Mouse (Mus musculus) spleen, adult 2 months (tissue): ENCODE results near the gene Hnrnpl. TPM values are rescaled to one million over a fixed set of nuclear protein-coding genes. Genes with fewer than 3 reads are reported as not detected.

Experiments
- DNase-seq, 2 experiments: peaks; one replicate each; pipeline versions ENCODE4 v3.0.0 to v3.0.0-alpha.2; 2012 to 2021; ENCODE audit warnings: low spot score in 2 of 2, low read depth in 1 of 2
- H3K27ac ChIP-seq: fragments of 200-500 bp; 2 replicates; pipeline ENCODE4 v1.5.1; 2012; ENCODE audit warnings: low read length, inconsistent platforms; ENCODE audit not compliant: insufficient read depth
- H3K27me3 ChIP-seq: fragments of 200-500 bp; 2 replicates; pipeline ENCODE4 v1.6.1; 2012; ENCODE audit warnings: mild to moderate bottlenecking, moderate library complexity, low read length, inconsistent platforms; ENCODE audit not compliant: control insufficient read depth, insufficient read depth
- H3K36me3 ChIP-seq: fragments of 200-500 bp; 2 replicates; pipeline ENCODE4 v1.6.1; 2012; ENCODE audit warnings: mild to moderate bottlenecking, low read length, inconsistent platforms; ENCODE audit not compliant: control insufficient read depth, insufficient read depth
- H3K4me1 ChIP-seq: fragments of 200-500 bp; 2 replicates; pipeline ENCODE4 v1.6.1; 2011; ENCODE audit warnings: inconsistent platforms; ENCODE audit not compliant: control insufficient read depth, insufficient read depth, insufficient read length
- H3K4me3 ChIP-seq: fragments of 200-500 bp; 2 replicates; pipeline ENCODE4 v1.5.1; 2011; ENCODE audit warnings: mild to moderate bottlenecking, inconsistent platforms; ENCODE audit not compliant: insufficient read depth, insufficient read length; ENCODE audit errors: extremely low read depth
- CTCF ChIP-seq: fragments of 200-500 bp; IDR thresholded peaks from 2 replicates; pipeline ENCODE4 v1.5.1; 2011; ENCODE audit warnings: mild to moderate bottlenecking, inconsistent platforms; ENCODE audit not compliant: insufficient read depth, insufficient read length, insufficient replicate concordance; ENCODE audit errors: extremely low read depth
- POLR2A ChIP-seq: fragments of 200-500 bp; IDR thresholded peaks from 2 replicates; pipeline ENCODE4 v1.6.1; 2011; ENCODE audit warnings: low read depth, low read length, inconsistent platforms
- WGBS: fragments of 180-500 bp; shearing (Covaris S2); methylation state at CpG from one replicate; pipeline ENCODE4 v1.1.7; 2018; 5-methylcytosine and 5-hydroxymethylcytosine counted together
- polyA plus RNA-seq: library from polyadenylated mRNA; depleted of rRNA; stranded (reverse); fragments of >200 nt; gene quantifications from 2 replicates; pipeline ENCODE4 v1.2.3, GENCODE M21; 2012

Gene Hnrnpl
- polyA plus RNA-seq, 1 experiment: 209 TPM

DNA sequence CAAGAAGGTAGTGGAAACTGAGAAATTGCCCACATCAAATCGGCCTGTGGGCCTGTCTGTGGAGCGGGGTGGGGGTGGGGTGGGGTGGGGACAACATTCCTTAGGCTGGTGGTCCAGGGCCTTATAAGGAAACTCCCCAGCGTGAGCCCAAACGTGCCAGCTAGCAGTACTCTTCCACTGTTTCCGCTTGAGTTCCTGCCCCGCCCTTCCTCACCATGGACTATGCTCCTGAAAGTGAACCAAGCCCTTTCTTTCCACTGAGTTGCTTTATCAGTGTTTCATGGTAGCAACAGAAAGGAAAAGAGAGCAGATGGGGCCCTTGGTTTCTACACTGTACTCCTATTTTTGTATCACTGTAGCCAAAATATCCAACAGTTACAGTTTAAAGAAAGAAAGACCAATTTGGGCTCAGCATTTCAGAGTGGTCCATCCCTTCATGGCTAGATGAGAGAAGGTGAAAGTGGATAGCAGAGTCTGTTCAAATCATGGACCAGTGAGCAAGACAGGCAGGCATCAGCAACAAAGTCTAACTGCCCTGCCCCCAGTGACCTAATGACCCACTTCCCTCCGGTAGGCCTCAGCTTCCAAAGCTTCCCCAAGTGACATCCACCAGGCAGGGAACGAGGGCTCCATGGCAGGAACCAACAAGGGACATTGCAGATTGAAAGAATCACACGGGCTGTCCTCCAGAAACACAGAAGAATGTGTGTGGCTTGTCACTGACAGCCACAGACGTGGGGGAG, 5.3 kb upstream of the Hnrnpl start:
- Histone ChIP-seq H3K27ac (peak overlapping the region; percentile 55), H3K36me3 (peaks cover 5% of the 10 kb centered on the region), H3K4me3 (no peak overlapping the region), H3K4me1 (peaks cover 12% of the 10 kb centered on the region; the same call in 1 of the 2 replicates), H3K27me3 (no peaks in the 10 kb centered on the region)
- 28% methylated on average over 10 of the region's 10 CpGs for WGBS
- TF ChIP-seq POLR2A (no peak), CTCF (no peak)
- peak in 1 of 2 experiments; percentile 42 for DNase-seq

DNA sequence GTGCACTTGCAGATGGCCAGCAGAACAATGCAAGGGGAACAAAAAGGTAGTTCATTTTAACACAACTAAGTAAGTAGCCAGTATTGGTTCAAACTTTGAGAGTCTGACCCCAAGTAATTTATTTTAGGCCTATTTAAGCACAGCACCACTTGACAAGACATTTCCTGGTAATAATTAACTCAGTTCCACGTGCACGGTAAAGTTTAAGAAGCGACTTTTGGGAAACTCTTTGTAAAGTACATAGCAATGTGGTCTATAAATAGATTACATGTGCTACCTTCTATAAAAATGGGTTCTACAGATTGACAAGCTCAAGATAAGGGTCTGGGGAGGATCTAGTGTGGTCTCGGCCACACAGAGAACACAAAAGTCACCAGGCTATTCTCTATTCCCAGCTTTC, 4.6 kb upstream of the Hnrnpl start:
- Histone ChIP-seq H3K4me1 (peaks cover 16% of the 10 kb centered on the region; the same call in 1 of the 2 replicates), H3K4me3 (no peak overlapping the region), H3K27ac (no peak overlapping the region), H3K36me3 (peaks cover 2% of the 10 kb centered on the region; the same call in 1 of the 2 replicates), H3K27me3 (no peaks in the 10 kb centered on the region)
- 65% methylated on average over 4 of the region's 4 CpGs for WGBS
- no peak for DNase-seq
- no peak for TF ChIP-seq CTCF
- TF ChIP-seq POLR2A: no peak

DNA sequence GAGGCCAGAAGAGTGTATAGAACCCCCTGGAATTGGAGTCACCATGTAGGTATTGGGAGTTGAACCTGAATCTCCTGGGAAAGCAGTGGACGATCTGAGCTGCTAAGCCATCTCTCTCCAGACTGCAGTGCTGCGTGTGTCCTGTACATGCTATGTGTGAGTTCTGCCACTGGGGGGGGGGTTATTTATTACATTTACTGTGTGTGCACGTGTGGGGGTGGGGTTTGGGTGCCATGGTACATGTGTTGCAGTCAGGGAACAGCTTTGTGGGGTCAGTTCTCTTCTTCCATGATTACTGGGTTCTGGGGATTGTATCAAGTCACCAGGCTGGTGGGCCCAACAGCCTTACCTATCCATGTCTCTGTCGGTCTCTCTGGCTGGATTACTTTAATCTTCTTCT, 1.5 kb upstream of the Hnrnpl start:
- no peak overlapping the region for H3K4me3 ChIP-seq
- H3K4me1 ChIP-seq: peaks cover 16% of the 10 kb centered on the region; the same call in 1 of the 2 replicates
- peak in 1 of 2 experiments; percentile 45 for DNase-seq
- H3K27me3 ChIP-seq: no peaks in the 10 kb centered on the region
- 54% methylated on average over 4 of the region's 4 CpGs for WGBS
- H3K36me3 ChIP-seq: no peaks in the 10 kb centered on the region
- no peak for TF ChIP-seq POLR2A
- TF ChIP-seq CTCF: no peak
- no peak overlapping the region for H3K27ac ChIP-seq

DNA sequence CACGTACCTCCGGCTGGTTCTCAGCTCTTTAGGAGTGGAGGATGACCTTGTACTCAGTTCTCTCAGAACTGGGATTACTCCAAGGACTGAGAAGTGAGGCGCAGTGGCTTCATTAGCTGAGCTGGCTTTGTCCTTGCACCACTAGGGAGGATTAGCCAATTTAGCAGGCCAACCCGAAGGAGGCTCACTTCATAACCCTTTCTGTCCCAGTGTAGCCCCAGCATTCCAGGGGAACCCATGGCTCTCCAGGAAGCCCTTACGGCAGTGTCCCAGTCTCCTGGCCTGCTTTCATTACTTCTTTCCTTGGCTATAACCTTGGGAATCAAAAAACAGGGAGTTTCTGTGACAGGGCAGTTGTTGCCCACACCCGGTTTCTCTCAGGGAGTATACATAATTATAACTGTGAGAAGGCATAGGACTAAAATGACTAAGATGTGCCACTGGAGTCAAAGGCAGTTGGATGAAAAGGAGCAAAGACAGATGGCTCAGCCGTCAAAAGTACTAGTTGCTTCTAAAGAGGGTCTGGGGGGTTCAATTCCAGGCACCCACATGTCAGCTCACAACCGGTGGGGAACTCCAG, 610 bp upstream of the Hnrnpl start:
- no peak for TF ChIP-seq POLR2A
- no peak for TF ChIP-seq CTCF
- 60% methylated on average over 6 of the region's 8 CpGs for WGBS
- Histone ChIP-seq H3K4me3 (peak overlapping the region; percentile 88; the same call in 1 of the 2 replicates), H3K4me1 (peaks cover 19% of the 10 kb centered on the region; the same call in 1 of the 2 replicates), H3K36me3 (peaks cover 5% of the 10 kb centered on the region), H3K27me3 (no peaks in the 10 kb centered on the region), H3K27ac (peak overlapping the region; percentile 98)
- DNase-seq: no peak

DNA sequence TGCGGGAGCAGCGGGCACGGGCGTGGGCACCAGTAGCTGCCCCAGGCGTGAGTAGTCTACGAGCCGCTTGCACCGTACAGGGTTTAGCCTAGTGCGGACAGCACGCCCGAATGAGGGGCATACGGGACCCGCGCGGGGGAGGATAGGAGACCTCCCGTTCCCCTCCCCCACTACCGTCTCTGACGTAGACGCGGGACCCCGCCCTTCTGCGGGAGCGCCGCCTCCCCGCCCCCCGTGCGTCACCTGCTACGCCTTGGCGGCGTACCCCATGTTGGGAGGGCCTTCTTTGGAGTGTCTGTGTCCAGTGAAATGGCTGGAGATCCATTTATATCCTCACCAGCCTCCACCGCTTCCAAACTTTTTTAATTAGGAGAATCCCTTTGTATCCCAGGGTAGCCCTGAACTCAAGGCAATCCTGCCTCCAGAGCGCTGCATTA, 634 bp downstream of the Hnrnpl start:
- DNase-seq: peak; percentile 84 to 93
- peak overlapping the region; percentile 88 for H3K4me3 ChIP-seq
- H3K27ac ChIP-seq: peak overlapping the region; percentile 98
- TF ChIP-seq CTCF (no peak), POLR2A (peak; percentile 58; the same call in 1 of the 2 replicates)
- peaks cover 15% of the 10 kb centered on the region for H3K36me3 ChIP-seq
- peaks cover 12% of the 10 kb centered on the region; the same call in 1 of the 2 replicates for H3K4me1 ChIP-seq
- no peaks in the 10 kb centered on the region for H3K27me3 ChIP-seq
- 1% methylated on average over 31 of the region's 32 CpGs for WGBS

DNA sequence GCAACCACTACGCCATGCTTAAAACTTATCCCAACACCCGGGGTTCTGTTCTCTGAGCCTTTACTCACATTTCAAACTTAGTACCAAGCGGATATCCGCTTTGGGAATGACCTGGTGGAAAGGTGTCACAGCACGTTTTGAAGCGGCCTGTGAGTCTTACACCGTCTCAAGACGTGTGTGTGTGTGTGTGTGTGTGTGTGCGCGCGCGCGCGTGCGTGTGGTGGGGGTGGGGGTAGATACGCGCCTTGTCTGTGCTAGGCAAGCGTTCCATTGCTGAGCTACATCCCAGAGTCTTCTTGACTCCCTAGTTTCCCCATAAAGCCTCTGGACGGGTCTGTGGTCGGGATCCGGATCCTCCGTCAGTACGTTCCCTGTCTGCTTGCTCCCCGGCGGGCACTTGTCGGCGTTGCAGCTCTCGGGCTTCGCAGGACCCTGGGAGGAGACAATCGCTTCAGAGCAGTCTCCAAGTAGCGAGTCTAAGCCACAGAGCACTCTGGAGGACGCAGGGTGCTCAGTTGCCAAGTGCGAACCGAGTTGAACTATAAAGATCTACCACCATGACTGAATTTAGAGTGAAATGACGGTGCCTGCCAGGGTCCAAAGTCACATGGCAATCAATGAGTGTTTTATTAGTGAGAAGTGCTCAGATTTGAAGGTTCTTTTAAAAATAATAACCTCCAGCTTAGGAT, 1.2 kb downstream of the Hnrnpl start:
- peaks cover 20% of the 10 kb centered on the region for H3K36me3 ChIP-seq
- DNase-seq: peak; percentile 49 to 52
- TF ChIP-seq POLR2A (0 out of 2 replicates have a peak, but pooled peaks have one; percentile 20), CTCF (no peak)
- no peaks in the 10 kb centered on the region for H3K27me3 ChIP-seq
- peaks cover 12% of the 10 kb centered on the region; the same call in 1 of the 2 replicates for H3K4me1 ChIP-seq
- under 1% methylated on average over 35 of the region's 35 CpGs for WGBS
- H3K4me3 ChIP-seq: peak overlapping the region; percentile 88
- peak overlapping the region; percentile 98 for H3K27ac ChIP-seq
